Mouse (Mus musculus): ENCODE results near the gene Ift122. TPM values are rescaled to one million over a fixed set of nuclear protein-coding genes. Genes with fewer than 3 reads are reported as not detected.

The Ift122 gene
- polyA plus RNA-seq (2017; shearing (Covaris generic)): 1 to 10 TPM; 2.0 to 2.2 TPM

GRCm38 (mm10) chr6:115853091-115853813 is at the start of gene Ift122, which contains the start of gene Mbd4:
Gene Ift122 (plus strand): TSS chr6:115853470.
Gene Mbd4 (minus strand): TSS chr6:115853371.

DNA sequence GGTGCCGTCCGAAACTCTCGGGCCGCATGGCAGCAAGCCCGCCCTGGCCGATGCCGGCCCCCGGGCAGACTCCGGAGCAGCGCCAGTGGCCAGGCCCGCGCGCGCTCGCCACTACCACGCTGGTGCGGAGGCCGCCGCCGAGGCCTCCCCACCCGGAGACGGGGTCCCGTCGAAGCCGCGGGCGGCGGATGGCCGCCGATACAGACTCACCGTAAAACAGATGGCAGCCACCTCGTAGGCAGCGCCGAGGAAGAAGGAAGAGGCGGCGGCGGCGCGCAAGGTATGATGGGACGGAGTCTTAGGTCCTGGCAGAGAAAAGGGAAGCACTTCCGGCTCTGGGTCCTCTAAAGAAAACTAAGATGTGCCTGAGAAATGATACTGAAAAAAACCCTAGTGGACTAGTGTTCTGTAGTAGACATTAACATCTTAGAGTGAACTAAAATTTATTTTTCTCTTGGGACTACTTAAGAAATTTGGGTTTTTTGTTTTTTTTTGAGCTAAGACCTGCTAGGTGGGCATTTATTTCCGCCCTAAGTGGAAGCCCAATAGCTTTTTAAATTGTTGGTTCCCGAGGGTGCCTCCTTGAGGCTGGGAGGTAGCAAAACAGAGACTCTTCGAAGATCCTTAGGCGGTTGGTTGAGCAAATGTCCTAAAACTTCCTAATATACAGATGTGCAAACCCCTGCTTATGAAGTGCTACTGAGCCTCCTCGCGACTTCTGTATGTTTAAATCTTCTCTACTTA is 44.6 kb upstream of the Ift122 start, which contains the start of gene Rpl32:
Gene Rpl32 (minus strand): TSS at position 260 of the 744 bp plus-strand sequence.

DNA sequence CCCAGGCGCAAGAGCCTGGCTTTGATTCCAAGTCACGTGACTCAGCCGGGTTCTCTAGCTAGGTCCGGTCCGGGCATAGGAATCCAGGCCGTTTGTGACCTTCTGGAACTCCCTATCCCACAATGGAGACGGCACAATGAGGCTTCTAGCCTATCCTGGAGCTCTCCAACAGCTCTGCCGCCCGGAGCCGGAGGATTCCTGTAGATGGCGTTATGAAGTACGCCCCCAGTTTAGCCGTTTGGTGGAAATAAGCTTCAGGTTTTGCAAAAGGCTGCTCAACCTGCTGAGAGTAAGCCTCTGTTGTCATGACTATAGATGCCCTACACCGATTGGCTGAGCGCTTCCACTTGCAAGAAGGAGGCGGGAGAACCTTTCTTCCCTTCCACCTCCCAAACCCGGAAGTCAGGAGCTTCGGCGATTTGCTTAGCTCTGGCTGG is 15.1 kb upstream of the Ift122 start, which contains the start of gene Efcab12:
Gene Efcab12 (minus strand): TSS at position 252 of the 437 bp plus-strand sequence.

GRCm38 (mm10) chr6:115931639-115932038 is 78.4 kb downstream of the Ift122 start, which contains the start of gene Rho:
Gene Rho (plus strand): TSS chr6:115931748.

DNA sequence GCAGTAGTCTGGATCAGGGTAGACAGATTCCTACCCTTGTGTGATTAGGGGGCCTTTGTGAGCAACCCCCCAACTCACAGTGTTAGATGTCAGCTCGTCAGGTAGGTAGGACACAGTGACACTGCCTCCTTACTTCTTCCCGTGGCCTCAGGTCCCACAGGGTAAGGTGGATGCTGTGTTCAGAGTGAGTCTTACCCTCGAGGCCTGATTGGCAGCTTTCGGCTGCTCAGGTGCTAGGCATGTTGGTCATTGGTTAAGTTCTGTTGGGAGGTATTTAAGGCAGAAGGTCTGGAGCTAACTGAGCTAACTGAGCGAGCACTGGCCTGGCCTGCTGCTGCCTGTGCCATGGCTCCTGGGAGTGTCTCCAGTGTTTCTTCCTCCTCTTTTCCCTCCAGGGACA is 91.4 kb downstream of the Ift122 start, which contains the start of gene H1foo:
Gene H1foo (plus strand): TSS at position 301 of the 400 bp plus-strand sequence.

Other genes starting within 250 kb of the Ift122 start
- gene Raf1, start 176.8 kb upstream of the Ift122 start, polyA plus RNA-seq (2017; shearing (Covaris generic)): 100 to 1,000 TPM; 100 to 102 TPM
- gene Tmem40, start 91.1 kb upstream of the Ift122 start, polyA plus RNA-seq (2017; shearing (Covaris generic)): not detected
- 1 to 10 TPM; 5.5 to 5.9 TPM for gene Cand2, start 78.9 kb upstream of the Ift122 start, polyA plus RNA-seq (2017; shearing (Covaris generic))
- 1,000 to 10,000 TPM; 2,529 to 4,590 TPM for gene Rpl32, start 44.7 kb upstream of the Ift122 start, polyA plus RNA-seq (2017; shearing (Covaris generic))
- gene Efcab12, start 15.1 kb upstream of the Ift122 start, polyA plus RNA-seq (2017; shearing (Covaris generic)): 1 to 10 TPM in 1 of 2 experiments, under 1 TPM in 1; 0.09 to 1.3 TPM
- gene Mbd4, start 99 bp upstream of the Ift122 start, polyA plus RNA-seq (2017; shearing (Covaris generic)): 10 to 100 TPM in 1 of 2 experiments, 1 to 10 TPM in 1; 7.4 to 10.8 TPM
- under 1 TPM in 1 of 2 experiments, not detected in 1; 0.24 TPM for gene Rho, start 78.3 kb downstream of the Ift122 start, polyA plus RNA-seq (2017; shearing (Covaris generic))
- under 1 TPM; 0.45 to 0.91 TPM for gene H1foo, start 91.5 kb downstream of the Ift122 start, polyA plus RNA-seq (2017; shearing (Covaris generic))
- gene Plxnd1, start 141.5 kb downstream of the Ift122 start, polyA plus RNA-seq (2017; shearing (Covaris generic)): 10 to 100 TPM in 1 of 2 experiments, 1 to 10 TPM in 1; 2.9 to 10.3 TPM